Mouse (Mus musculus): ENCODE measurements around the gene Lipf. TPM values are rescaled to one million over a fixed set of nuclear protein-coding genes. Genes with fewer than 3 reads are reported as not detected.

Gene Lipf
- polyA plus RNA-seq (2015; fragmentation: Nextera tagmentation; extraction: Ambion mirVana), result not detected in 2 replicates

DNA sequence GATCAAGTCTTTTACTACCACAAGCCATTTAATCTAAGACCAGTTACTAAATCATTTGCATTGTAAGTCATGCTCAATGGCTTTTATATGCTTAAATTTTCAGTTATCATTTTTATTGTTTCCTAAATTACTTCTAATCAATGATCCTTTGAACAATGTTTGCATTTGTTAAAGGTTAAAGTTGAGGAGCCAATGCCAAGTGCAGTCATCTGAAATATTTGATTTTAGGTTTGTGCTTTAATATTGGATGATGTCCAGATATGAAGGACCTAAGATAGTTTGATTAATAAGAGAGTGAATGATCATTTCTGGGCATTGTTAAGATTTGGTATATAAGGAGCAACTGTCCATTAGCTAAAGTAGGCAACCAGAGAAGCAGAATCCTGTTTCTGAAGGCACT, at the start of gene Lipf:
TSS of gene Lipf (plus strand) at position 301 of the 400 bp plus-strand sequence.

DNA sequence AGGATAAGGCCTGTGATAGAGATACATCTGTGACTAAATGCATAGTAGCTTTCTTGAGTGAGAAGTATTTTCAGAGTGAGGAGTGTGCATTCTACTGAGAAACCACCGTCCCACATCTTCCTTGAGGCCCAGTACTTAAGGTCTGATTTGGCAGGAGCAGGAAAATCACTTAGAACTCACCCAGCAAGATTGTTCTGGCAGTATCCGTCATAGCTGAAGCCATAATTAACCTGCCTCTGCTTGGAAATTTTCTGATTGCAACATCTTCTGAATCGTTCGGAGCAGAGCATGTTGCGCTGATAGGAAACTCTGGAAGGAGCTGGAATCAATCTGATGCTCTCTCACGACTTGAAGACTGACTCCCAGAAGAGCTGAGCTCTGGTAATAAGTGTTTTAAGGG, 47.0 kb downstream of the Lipf start, which contains the start of gene Lipk:
TSS of gene Lipk (plus strand) at position 289 of the 400 bp plus-strand sequence.

Other genes with a start within 250 kb of the Lipf start
- gene Lipo2, start 209.8 kb upstream of the Lipf start, polyA plus RNA-seq (2015; fragmentation: Nextera tagmentation; extraction: Ambion mirVana), result 0.17 and 0.21 TPM in 2 replicates
- gene Lipo3, start 199.2 kb upstream of the Lipf start, polyA plus RNA-seq (2015; fragmentation: Nextera tagmentation; extraction: Ambion mirVana), result 5.0 and 7.1 TPM in 2 replicates
- gene Lipo1, start 173.7 kb upstream of the Lipf start, polyA plus RNA-seq (2015; fragmentation: Nextera tagmentation; extraction: Ambion mirVana), result not detected in 2 replicates
- 0.16 TPM in 1 of 2 replicates, not detected in the other for gene Lipk, start 47.1 kb downstream of the Lipf start, polyA plus RNA-seq (2015; fragmentation: Nextera tagmentation; extraction: Ambion mirVana)
- gene Lipn, start 106.2 kb downstream of the Lipf start, polyA plus RNA-seq (2015; fragmentation: Nextera tagmentation; extraction: Ambion mirVana), result not detected in 2 replicates
- not detected in 2 replicates for gene Lipm, start 139.7 kb downstream of the Lipf start, polyA plus RNA-seq (2015; fragmentation: Nextera tagmentation; extraction: Ambion mirVana)
- gene Ankrd22, start 204.9 kb downstream of the Lipf start, polyA plus RNA-seq (2015; fragmentation: Nextera tagmentation; extraction: Ambion mirVana), result 1.9 and 3.4 TPM in 2 replicates
- gene Stambpl1, start 231.0 kb downstream of the Lipf start, polyA plus RNA-seq (2015; fragmentation: Nextera tagmentation; extraction: Ambion mirVana), result 6.8 and 9.2 TPM in 2 replicates

Measured in spleen, postnatal 0 days (tissue).